Mouse (Mus musculus): ENCODE measurements around the gene Tdo2.

The Tdo2 gene

GRCm38 (mm10) chr3:81943097-81943496 lies 32.9 kb downstream of the Tdo2 start:
- no peak for DNase-seq (ENCODE audit: low spot score in 2 of 2)

GRCm38 (mm10) chr3:81942341-81942740 lies 33.7 kb downstream of the Tdo2 start:
- DNase-seq (ENCODE audit: low spot score in 2 of 2) = no peak

- no peak for DNase-seq (ENCODE audit: low spot score in 2 of 2)
These were observed 37.1 kb downstream of the Tdo2 start for GRCm38 (mm10) chr3:81938924-81939323.

GRCm38 (mm10) chr3:81933348-81933747 lies 42.7 kb downstream of the Tdo2 start:
- no peak for DNase-seq (ENCODE audit: low spot score in 2 of 2)

GRCm38 (mm10) chr3:81932141-81933101 lies 43.6 kb downstream of the Tdo2 start, which contains the start of gene Ctso:
TSS of gene Ctso (plus strand) at chr3:81932601.
- peak; percentile 73 to 84 for DNase-seq (ENCODE audit: low spot score in 2 of 2)

GRCm38 (mm10) chr3:81931695-81932094 lies 44.3 kb downstream of the Tdo2 start:
- no peak for DNase-seq (ENCODE audit: low spot score in 2 of 2)

GRCm38 (mm10) chr3:81929073-81929472 lies 46.9 kb downstream of the Tdo2 start:
- no peak for DNase-seq (ENCODE audit: low spot score in 2 of 2)

GRCm38 (mm10) chr3:81926764-81927325 lies 49.2 kb downstream of the Tdo2 start:
- no peak for DNase-seq (ENCODE audit: low spot score in 2 of 2)

GRCm38 (mm10) chr3:81925856-81926255 lies 50.1 kb downstream of the Tdo2 start:
- peak; percentile 25 to 49 for DNase-seq (ENCODE audit: low spot score in 2 of 2)

GRCm38 (mm10) chr3:81924931-81925330 lies 51.1 kb downstream of the Tdo2 start:
- peak; percentile 16 to 43 for DNase-seq (ENCODE audit: low spot score in 2 of 2)

- DNase-seq (ENCODE audit: low spot score in 2 of 2) = no peak
These were observed 53.1 kb downstream of the Tdo2 start for GRCm38 (mm10) chr3:81922910-81923309.

- no peak for DNase-seq (ENCODE audit: low spot score in 2 of 2)
These were observed 56.3 kb downstream of the Tdo2 start for GRCm38 (mm10) chr3:81919681-81920080.

GRCm38 (mm10) chr3:81918215-81918614 lies 57.8 kb downstream of the Tdo2 start:
- no peak for DNase-seq (ENCODE audit: low spot score in 2 of 2)

GRCm38 (mm10) chr3:81917354-81917935 lies 58.6 kb downstream of the Tdo2 start:
- DNase-seq (ENCODE audit: low spot score in 2 of 2) = no peak

- DNase-seq (ENCODE audit: low spot score in 2 of 2) = no peak
These were observed 59.8 kb downstream of the Tdo2 start for GRCm38 (mm10) chr3:81916030-81916686.

- no peak for DNase-seq (ENCODE audit: low spot score in 2 of 2)
These were observed 65.5 kb downstream of the Tdo2 start for GRCm38 (mm10) chr3:81910286-81911036.

Data from thymus, postnatal 10 days (tissue).